26 mouse cellular contexts compared by ENCODE assay signal in the genomic region with DNA sequence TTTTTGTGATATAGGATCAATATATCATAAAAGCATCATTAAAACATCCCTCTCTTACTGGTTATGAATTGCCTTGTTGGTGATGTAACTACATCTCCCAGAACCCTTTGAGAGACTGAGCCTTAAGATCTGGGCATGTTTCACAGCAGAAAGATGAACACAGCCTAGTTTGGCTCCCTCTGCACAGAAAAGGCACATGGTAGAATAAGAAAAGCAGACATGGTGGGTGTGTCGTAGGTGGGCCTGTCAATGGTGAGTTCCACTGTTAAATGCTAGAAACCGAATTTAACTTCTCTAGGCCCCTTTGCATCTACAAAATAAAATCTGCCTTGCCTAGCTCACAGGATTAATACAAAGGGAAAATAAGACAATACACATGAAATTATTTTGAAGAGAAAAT.
A peak's percentile ranks its signal among the peaks of the same experiment; 100 is the strongest.
DNase-seq lines count a peak whose midpoint lies in the region; ATAC-seq lines count a peak whose summit lies in the region.
"Had no signal": no experiment of that assay in that cellular context is flagged by ENCODE, and none has a peak within 500 bp of the region (broad histone marks: within the 10 kb centered on the region; RNA-seq: fewer than 3 reads in every experiment).

No protein-coding gene starts in this region.

- DNase-seq in frontal cortex, adult 2 months (ENCODE audit: extremely low spot score in 1 of 2, low spot score in 1 of 2): peak; percentile 72 to 74
- no peak for DNase-seq in frontal cortex, postnatal 10 days (ENCODE audit: low spot score in 2 of 2)
- DNase-seq in left cerebral cortex, adult 18-20 months (ENCODE audit: low spot score in 2 of 2): peak; percentile 39 to 63
- DNase-seq in left cerebral cortex, postnatal 4 days: no peak
- peak; percentile 57 to 72 for DNase-seq in frontal cortex, postnatal 36 days (ENCODE audit: low spot score in 2 of 2)
- peak; percentile 42 to 47 for DNase-seq in left cerebral cortex, postnatal 36 days (ENCODE audit: low spot score in 2 of 2)
- DNase-seq in hindbrain, embryonic 11.5 days (ENCODE audit: low spot score): no peak
- no peak for DNase-seq in thymus, postnatal 25 days
- DNase-seq: adrenal gland, adult 8-10 months; cerebellum, adult 8-10 months; cerebellum, postnatal 25 days; gastrocnemius, postnatal 10 days; heart, postnatal 14 days; kidney, adult 2 months; kidney, postnatal 36 days; lung, embryonic 14.5 days had no signal

- no peak overlapping the region for H3K27ac ChIP-seq in hindbrain, embryonic 11.5 days (ENCODE audit: low read depth, low read length)
- H3K27ac ChIP-seq: forebrain, embryonic 13.5 days; hindbrain, embryonic 12.5 days; hindbrain, postnatal 0 days; intestine, embryonic 15.5 days; limb, embryonic 10.5 days; limb, embryonic 15.5 days; liver, embryonic 14.5 days had no signal

- ATAC-seq in hindbrain, embryonic 11.5 days (ENCODE audit: low FRiP score): no peak
- ATAC-seq: forebrain, embryonic 13.5 days; hindbrain, postnatal 0 days; intestine, embryonic 15.5 days; midbrain, embryonic 16.5 days had no signal

- H3K4me2 ChIP-seq in hindbrain, embryonic 11.5 days (replicated peaks; ENCODE audit: low read depth, low read length): no peak overlapping the region
- H3K4me2 ChIP-seq: forebrain, embryonic 13.5 days; hindbrain, embryonic 12.5 days; intestine, embryonic 15.5 days; limb, embryonic 15.5 days; lung, embryonic 14.5 days; midbrain, embryonic 11.5 days had no signal

- H3K4me1 ChIP-seq in hindbrain, embryonic 11.5 days (replicated peaks; ENCODE audit: control insufficient read depth, insufficient read depth, low read length): no peaks in the 10 kb centered on the region
- H3K4me1 ChIP-seq: hindbrain, embryonic 12.5 days; intestine, embryonic 15.5 days; limb, embryonic 10.5 days; limb, embryonic 15.5 days had no signal

- intact Hi-C loops in left cerebral cortex, postnatal 4 days (cut with DNase I): no loop called here
- intact Hi-C loops in left cerebral cortex, postnatal 36 days (cut with DNase I): loop anchor here (5.0 kb wide), 1 partner anchor 346 kb away; a partner anchor contains a TSS

- 82% methylated on average over 2 of the region's 2 CpGs for WGBS in hindbrain, embryonic 11.5 days

- H3K27me3 ChIP-seq in hindbrain, embryonic 11.5 days (ENCODE audit: control insufficient read depth, insufficient read depth, low read length): no peaks in the 10 kb centered on the region
- H3K27me3 ChIP-seq: forebrain, embryonic 13.5 days; hindbrain, embryonic 12.5 days; intestine, embryonic 15.5 days; limb, embryonic 15.5 days had no signal

- H3K9me3 ChIP-seq in hindbrain, embryonic 11.5 days (ENCODE audit: control insufficient read depth, low read length): no peaks in the 10 kb centered on the region
- H3K9me3 ChIP-seq: forebrain, embryonic 13.5 days; hindbrain, embryonic 12.5 days; intestine, embryonic 15.5 days; limb, embryonic 10.5 days; limb, embryonic 15.5 days had no signal

- no peak overlapping the region for H3K9ac ChIP-seq in hindbrain, embryonic 11.5 days (ENCODE audit: low read depth, low read length)
- H3K9ac ChIP-seq: forebrain, embryonic 13.5 days; hindbrain, embryonic 12.5 days; intestine, embryonic 15.5 days; limb, embryonic 15.5 days; liver, embryonic 14.5 days; lung, embryonic 14.5 days had no signal

- H3K36me3 ChIP-seq in hindbrain, embryonic 11.5 days (ENCODE audit: control insufficient read depth, insufficient read depth, low read length): no peaks in the 10 kb centered on the region
- H3K36me3 ChIP-seq: G1E; hindbrain, embryonic 12.5 days; intestine, embryonic 15.5 days; limb, embryonic 10.5 days; limb, embryonic 15.5 days had no signal

- no peak overlapping the region for H3K4me3 ChIP-seq in hindbrain, embryonic 11.5 days (ENCODE audit: low read depth, low read length)
- H3K4me3 ChIP-seq: forebrain, embryonic 13.5 days; hindbrain, embryonic 12.5 days; intestine, embryonic 15.5 days; limb, embryonic 10.5 days; limb, embryonic 15.5 days had no signal

Comparison
In these comparisons a context has a peak if more than half of its experiments do, and no peak if none do; other contexts are left out.
1. DNase-seq: peak in frontal cortex, adult 2 months (2 of 2), left cerebral cortex, adult 18-20 months (2 of 2), frontal cortex, postnatal 36 days (2 of 2) and left cerebral cortex, postnatal 36 days (2 of 2); none in frontal cortex, postnatal 10 days (0 of 2), left cerebral cortex, postnatal 4 days (single experiment), hindbrain, embryonic 11.5 days (single experiment) and thymus, postnatal 25 days (single experiment).